Mouse (Mus musculus): ENCODE data around the gene Tm4sf1. TPM values are rescaled to one million over a fixed set of nuclear protein-coding genes. Genes with fewer than 3 reads are reported as not detected.
A peak's percentile ranks its signal among the peaks of the same experiment; 100 is the strongest.

Tm4sf1 gene
- polyA plus RNA-seq, 1 experiment from 2014 or later, result 407 TPM

GRCm38 (mm10) chr3:57327941-57328340 is 26.2 kb upstream of the Tm4sf1 start:
- WGBS, result 92% methylated on average over 5 of the region's 6 CpGs
- ATAC-seq (replicated peaks; ENCODE audit: low FRiP score, low read depth), result no peak
- Histone ChIP-seq H3K36me3 (ENCODE audit: insufficient read depth, low read length) (no peaks in the 10 kb centered on the region), H3K9me3 (replicated peaks; ENCODE audit: low read length) (no peaks in the 10 kb centered on the region; the same call in 1 of the 2 replicates), H3K4me1 (replicated peaks; ENCODE audit: insufficient read depth, low read length) (no peaks in the 10 kb centered on the region), H3K4me3 (replicated peaks; ENCODE audit: low read depth, low read length) (no peak overlapping the region), H3K27me3 (ENCODE audit: insufficient read depth, low read length) (no peaks in the 10 kb centered on the region), H3K9ac (ENCODE audit: low read depth, low read length) (no peak overlapping the region), H3K4me2 (ENCODE audit: low read length) (no peak overlapping the region), H3K27ac (no peak overlapping the region)
- 0 out of 2 replicates have a peak, but pooled peaks have one; percentile 4 for TF ChIP-seq CTCF (IDR thresholded peaks at IDR 0.05; ENCODE audit: low read depth)
- no peak for DNase-seq (ENCODE audit: low spot score)

DNA sequence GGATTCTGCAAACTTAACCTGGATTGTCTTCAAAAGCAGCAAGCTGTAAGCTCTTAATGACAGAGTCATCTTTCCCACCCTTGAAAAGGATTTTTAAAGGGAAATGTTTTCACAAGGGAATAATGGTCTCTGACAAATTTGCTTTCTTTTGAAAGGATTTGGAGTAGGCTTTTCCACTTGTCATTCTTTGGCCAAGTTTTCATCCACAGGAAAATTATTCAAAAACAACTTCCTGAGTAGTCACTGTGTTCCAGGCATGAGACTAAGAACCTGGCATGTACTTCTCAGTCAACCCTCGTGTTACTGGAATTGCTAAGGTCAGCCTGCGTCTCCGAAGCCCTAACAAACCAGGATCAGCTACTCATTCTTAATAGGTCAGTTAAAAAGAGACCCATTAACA is 5.3 kb upstream of the Tm4sf1 start:
- WGBS, result 68% methylated on average over 3 of the region's 3 CpGs
- ATAC-seq (replicated peaks; ENCODE audit: low FRiP score, low read depth), result no peak
- H3K4me2 ChIP-seq (ENCODE audit: low read length), result no peak overlapping the region

GRCm38 (mm10) chr3:57305564-57305963 is 3.8 kb upstream of the Tm4sf1 start:
- Histone ChIP-seq H3K27ac (no peak overlapping the region), H3K9ac (ENCODE audit: low read depth, low read length) (no peak overlapping the region), H3K4me3 (replicated peaks; ENCODE audit: low read depth, low read length) (no peak overlapping the region), H3K4me1 (replicated peaks; ENCODE audit: insufficient read depth, low read length) (no peaks in the 10 kb centered on the region), H3K36me3 (ENCODE audit: insufficient read depth, low read length) (no peaks in the 10 kb centered on the region), H3K9me3 (replicated peaks; ENCODE audit: low read length) (no peaks in the 10 kb centered on the region), H3K4me2 (ENCODE audit: low read length) (no peak overlapping the region), H3K27me3 (ENCODE audit: insufficient read depth, low read length) (no peaks in the 10 kb centered on the region)
- DNase-seq (ENCODE audit: low spot score) (no peak), ATAC-seq (replicated peaks; ENCODE audit: low FRiP score, low read depth) (no peak)
- no peak for TF ChIP-seq CTCF (IDR thresholded peaks at IDR 0.05; ENCODE audit: low read depth)
- WGBS, result 55% methylated on average over 4 of the region's 4 CpGs

More for the DNA sequence above, 5.3 kb upstream of the Tm4sf1 start:
- peak; percentile 16 for DNase-seq (ENCODE audit: low spot score)
- Histone ChIP-seq H3K27me3 (ENCODE audit: insufficient read depth, low read length) (no peaks in the 10 kb centered on the region), H3K9ac (ENCODE audit: low read depth, low read length) (no peak overlapping the region), H3K4me1 (replicated peaks; ENCODE audit: insufficient read depth, low read length) (no peaks in the 10 kb centered on the region), H3K36me3 (ENCODE audit: insufficient read depth, low read length) (no peaks in the 10 kb centered on the region), H3K27ac (no peak overlapping the region), H3K4me3 (replicated peaks; ENCODE audit: low read depth, low read length) (no peak overlapping the region), H3K9me3 (replicated peaks; ENCODE audit: low read length) (no peaks in the 10 kb centered on the region)
- TF ChIP-seq CTCF (IDR thresholded peaks at IDR 0.05; ENCODE audit: low read depth), result no peak

DNA sequence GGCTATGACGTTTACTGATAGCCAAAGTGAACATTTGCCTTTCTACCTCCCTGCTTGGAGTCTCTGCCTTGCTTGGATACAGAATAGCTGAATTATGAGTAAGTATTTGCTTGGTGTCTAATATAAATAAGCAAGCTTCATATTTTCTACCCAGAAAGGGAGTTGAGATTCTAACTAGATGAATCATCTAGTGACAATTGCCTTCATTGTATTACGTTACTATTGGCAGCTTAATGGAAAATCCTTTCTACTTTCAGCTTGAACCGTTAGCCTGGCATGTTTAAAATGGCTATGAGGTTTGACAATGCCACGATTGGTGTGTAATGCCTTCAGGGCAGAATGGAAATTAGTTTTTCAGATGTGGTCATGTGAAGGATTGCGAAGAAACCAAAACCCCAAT is 2.7 kb upstream of the Tm4sf1 start:
- Histone ChIP-seq H3K9ac (ENCODE audit: low read depth, low read length) (no peak overlapping the region), H3K27me3 (ENCODE audit: insufficient read depth, low read length) (no peaks in the 10 kb centered on the region), H3K4me3 (replicated peaks; ENCODE audit: low read depth, low read length) (no peak overlapping the region), H3K9me3 (replicated peaks; ENCODE audit: low read length) (no peaks in the 10 kb centered on the region), H3K4me1 (replicated peaks; ENCODE audit: insufficient read depth, low read length) (no peaks in the 10 kb centered on the region), H3K27ac (no peak overlapping the region), H3K36me3 (ENCODE audit: insufficient read depth, low read length) (no peaks in the 10 kb centered on the region), H3K4me2 (ENCODE audit: low read length) (no peak overlapping the region)
- TF ChIP-seq CTCF (IDR thresholded peaks at IDR 0.05; ENCODE audit: low read depth), result no peak
- ATAC-seq (replicated peaks; ENCODE audit: low FRiP score, low read depth) (no peak), DNase-seq (ENCODE audit: low spot score) (no peak)
- WGBS, result 57% methylated on average over 5 of the region's 5 CpGs

DNA sequence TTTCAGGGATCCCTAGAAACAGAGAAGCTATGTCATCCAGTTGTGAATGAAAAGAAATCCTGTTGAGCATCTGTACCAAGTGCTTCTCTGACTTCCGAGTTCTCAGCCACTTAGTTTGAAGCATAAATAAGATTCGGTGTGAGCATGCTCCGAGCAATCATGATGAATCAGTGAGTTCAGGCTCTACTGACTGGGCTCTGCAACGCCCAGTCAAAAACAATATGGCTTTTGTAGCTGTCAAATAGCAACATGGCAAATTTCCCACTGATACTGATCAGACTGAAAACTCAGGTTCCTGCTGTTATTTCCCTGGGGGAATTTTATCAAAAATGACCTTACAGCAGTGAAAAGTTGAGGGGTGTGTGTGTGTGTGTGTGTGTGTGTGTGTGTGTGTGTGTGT is 2.3 kb upstream of the Tm4sf1 start:
- ATAC-seq (replicated peaks; ENCODE audit: low FRiP score, low read depth) (no peak), DNase-seq (ENCODE audit: low spot score) (peak; percentile 43)
- H3K36me3 ChIP-seq (ENCODE audit: insufficient read depth, low read length), result no peaks in the 10 kb centered on the region
- no peaks in the 10 kb centered on the region for H3K27me3 ChIP-seq (ENCODE audit: insufficient read depth, low read length)
- no peaks in the 10 kb centered on the region for H3K9me3 ChIP-seq (replicated peaks; ENCODE audit: low read length)
- no peak for TF ChIP-seq CTCF (IDR thresholded peaks at IDR 0.05; ENCODE audit: low read depth)
- H3K4me2 ChIP-seq (ENCODE audit: low read length), result no peak overlapping the region
- H3K27ac ChIP-seq, result no peak overlapping the region
- no peak overlapping the region for H3K9ac ChIP-seq (ENCODE audit: low read depth, low read length)
- WGBS, result 60% methylated on average over 4 of the region's 4 CpGs
- no peak overlapping the region for H3K4me3 ChIP-seq (replicated peaks; ENCODE audit: low read depth, low read length)
- no peaks in the 10 kb centered on the region for H3K4me1 ChIP-seq (replicated peaks; ENCODE audit: insufficient read depth, low read length)

- H3K36me3 ChIP-seq (ENCODE audit: insufficient read depth, low read length), result no peaks in the 10 kb centered on the region
- H3K27ac ChIP-seq, result no peak overlapping the region
- no peak overlapping the region for H3K9ac ChIP-seq (ENCODE audit: low read depth, low read length)
- WGBS, result 67% methylated on average over 3 of the region's 3 CpGs
- H3K4me3 ChIP-seq (replicated peaks; ENCODE audit: low read depth, low read length), result no peak overlapping the region
- H3K4me1 ChIP-seq (replicated peaks; ENCODE audit: insufficient read depth, low read length), result no peaks in the 10 kb centered on the region
- H3K27me3 ChIP-seq (ENCODE audit: insufficient read depth, low read length), result no peaks in the 10 kb centered on the region
- TF ChIP-seq CTCF (IDR thresholded peaks at IDR 0.05; ENCODE audit: low read depth), result no peak
- no peak overlapping the region for H3K4me2 ChIP-seq (ENCODE audit: low read length)
- DNase-seq (ENCODE audit: low spot score) (no peak), ATAC-seq (replicated peaks; ENCODE audit: low FRiP score, low read depth) (no peak)
- no peaks in the 10 kb centered on the region for H3K9me3 ChIP-seq (replicated peaks; ENCODE audit: low read length)
These were observed 1.7 kb upstream of the Tm4sf1 start for GRCm38 (mm10) chr3:57303486-57303885.

- DNase-seq (ENCODE audit: low spot score) (no peak), ATAC-seq (replicated peaks; ENCODE audit: low FRiP score, low read depth) (no peak)
- Histone ChIP-seq H3K9me3 (replicated peaks; ENCODE audit: low read length) (no peaks in the 10 kb centered on the region), H3K9ac (ENCODE audit: low read depth, low read length) (no peak overlapping the region), H3K4me3 (replicated peaks; ENCODE audit: low read depth, low read length) (no peak overlapping the region), H3K36me3 (ENCODE audit: insufficient read depth, low read length) (no peaks in the 10 kb centered on the region), H3K27me3 (ENCODE audit: insufficient read depth, low read length) (no peaks in the 10 kb centered on the region), H3K27ac (no peak overlapping the region), H3K4me1 (replicated peaks; ENCODE audit: insufficient read depth, low read length) (no peaks in the 10 kb centered on the region), H3K4me2 (ENCODE audit: low read length) (no peak overlapping the region)
- 53% methylated on average over 2 of the region's 2 CpGs for WGBS
- TF ChIP-seq CTCF (IDR thresholded peaks at IDR 0.05; ENCODE audit: low read depth), result no peak
These were observed 1.1 kb upstream of the Tm4sf1 start for GRCm38 (mm10) chr3:57302886-57303285.
